Mouse (Mus musculus) kidney, adult 2 months (tissue): ENCODE measurements around the gene Sv2a.

Source experiments
- CTCF ChIP-seq: fragments of 200-500 bp; conservative IDR thresholded peaks from 2 replicates; pipeline ENCODE4 v1.5.1; 2011; ENCODE audit warnings: low read depth, mild to moderate bottlenecking, control low read depth, low read length, moderate library complexity, mixed read lengths; ENCODE audit not compliant: insufficient read depth, insufficient read length
- POLR2A ChIP-seq: fragments of 200-500 bp; IDR thresholded peaks from one replicate; pipeline ENCODE4 v1.6.1; 2011; ENCODE audit warnings: low read depth, low read length, control low read depth

- TF ChIP-seq POLR2A, result no peak
- no peak for TF ChIP-seq CTCF
Measured at GRCm38 (mm10) chr3:96179531-96179930, 1.4 kb upstream of the Sv2a start.
